Mouse (Mus musculus) cortical plate, adult 2 months (tissue): ENCODE data around the gene Adamts9.

Experiments used
- CTCF ChIP-seq: fragments of 200-500 bp; IDR thresholded peaks from 2 replicates; pipeline ENCODE4 v1.5.1; 2011; ENCODE audit warnings: mild to moderate bottlenecking, control low read depth, low read length; ENCODE audit not compliant: insufficient read depth; ENCODE audit errors: extremely low read depth
- POLR2A ChIP-seq: fragments of 200-500 bp; IDR thresholded peaks from 2 replicates; pipeline ENCODE4 v1.6.1; 2011; ENCODE audit warnings: mild to moderate bottlenecking, low read length, control low read depth; ENCODE audit not compliant: insufficient read depth; ENCODE audit errors: extremely low read depth

DNA sequence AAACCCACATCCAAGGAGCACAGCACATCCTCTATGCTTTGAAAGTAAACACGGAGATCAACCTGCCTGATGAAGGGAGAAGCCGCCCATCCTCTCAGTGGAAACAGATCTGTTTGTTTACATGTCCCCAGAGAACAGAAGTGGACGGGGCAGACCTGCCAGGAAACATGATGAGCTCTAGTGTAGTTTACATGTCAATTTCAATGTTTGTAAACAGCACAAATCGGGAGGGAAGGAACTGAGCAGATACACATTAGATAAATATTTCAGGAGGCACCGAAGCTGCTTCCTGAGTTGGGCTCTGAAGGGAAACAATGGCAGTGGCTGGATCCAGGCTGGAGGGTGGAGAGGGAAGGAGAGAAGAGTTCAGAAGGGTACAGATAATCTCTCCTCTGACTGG is 187.5 kb downstream of the Adamts9 start:
- TF ChIP-seq CTCF (no peak), POLR2A (no peak)
